Mouse (Mus musculus): ENCODE data around the gene Dhx16. TPM values are rescaled to one million over a fixed set of nuclear protein-coding genes. Genes with fewer than 3 reads are reported as not detected.

The Dhx16 gene
- polyA plus RNA-seq, 1 experiment: 64.3 TPM

DNA sequence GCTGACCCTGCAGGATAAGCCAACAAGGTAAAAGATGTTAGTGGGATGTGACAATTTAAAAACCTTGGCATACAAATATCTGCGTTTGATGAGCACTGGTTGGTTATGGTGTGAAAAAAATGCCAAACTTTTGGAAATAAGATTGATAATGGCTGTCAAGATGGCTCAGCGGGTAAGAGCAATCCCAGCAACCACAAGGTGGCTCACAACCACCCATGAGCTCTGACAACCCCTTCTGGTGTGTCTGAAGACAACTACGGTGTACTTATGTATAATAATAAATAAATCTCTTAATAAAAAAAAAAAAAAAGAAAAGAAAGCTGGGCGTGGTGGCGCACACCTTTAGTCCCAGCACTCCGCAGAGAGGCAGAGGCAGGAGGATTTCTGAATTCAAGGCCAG, 35.4 kb downstream of the Dhx16 start:
- Histone ChIP-seq H3K27ac (ENCODE audit: insufficient read depth, low read depth, low read length) (peak overlapping the region; percentile 51; the same call in 1 of the 2 replicates), H3K27me3 (ENCODE audit: control insufficient read depth, insufficient read depth, low read length) (no peaks in the 10 kb centered on the region), H3K4me3 (ENCODE audit: low read depth, low read length) (no peak overlapping the region; the same call in 1 of the 2 replicates), H3K36me3 (ENCODE audit: control insufficient read depth, insufficient read depth, low read length) (peaks cover 34% of the 10 kb centered on the region), H3K4me1 (ENCODE audit: control insufficient read depth, insufficient read depth, insufficient read length, low read length) (peaks cover 9% of the 10 kb centered on the region)
- TF ChIP-seq CTCF (IDR thresholded peaks at IDR 0.05; ENCODE audit: extremely low read depth, insufficient read length, insufficient replicate concordance, low read depth, low read length) (peak; percentile 10; the same call in 1 of the 2 replicates), POLR2A (IDR thresholded peaks at IDR 0.05; ENCODE audit: low read depth, low read length) (no peak)
- 62% methylated on average over 6 of the region's 6 CpGs for WGBS

DNA sequence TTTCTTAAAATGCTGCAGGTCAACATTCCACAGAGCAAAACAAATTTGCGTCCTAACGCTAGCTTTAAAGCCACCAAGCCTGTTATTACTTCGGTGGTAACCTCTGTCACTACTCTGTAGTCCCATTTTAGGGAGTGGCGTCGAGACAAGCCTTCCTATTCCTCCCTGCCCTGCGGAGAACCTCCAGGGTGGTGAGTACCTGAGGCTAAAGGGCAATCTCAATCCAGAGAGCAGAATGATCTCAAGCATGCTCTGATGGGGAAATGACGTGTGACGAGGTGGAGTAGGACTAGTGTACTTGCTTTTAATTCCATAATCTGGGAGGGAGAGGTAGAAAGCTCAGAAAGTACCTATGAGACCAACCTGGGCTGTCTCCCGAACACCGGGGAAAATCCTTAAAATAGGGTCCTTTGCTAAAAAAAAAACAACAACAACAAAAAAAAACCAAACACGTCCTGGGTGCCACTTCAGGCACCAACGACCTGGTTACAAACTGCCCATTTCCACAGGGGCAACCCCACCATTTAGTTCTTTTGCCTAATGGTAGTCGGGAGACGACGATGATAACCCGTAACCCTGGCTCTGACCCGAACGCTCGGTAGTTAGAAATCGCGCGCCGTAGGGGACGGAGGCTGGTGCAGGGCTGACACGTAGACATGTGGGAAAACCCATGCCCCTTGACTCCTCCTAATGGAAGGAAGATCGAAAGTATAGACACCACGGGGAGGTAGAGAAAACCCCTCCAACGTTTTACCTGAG, 36.1 kb downstream of the Dhx16 start:
- H3K4me1 ChIP-seq (ENCODE audit: control insufficient read depth, insufficient read depth, insufficient read length, low read length): peaks cover 7% of the 10 kb centered on the region
- WGBS: under 1% methylated on average over 28 of the region's 28 CpGs
- H3K36me3 ChIP-seq (ENCODE audit: control insufficient read depth, insufficient read depth, low read length): peaks cover 34% of the 10 kb centered on the region
- no peaks in the 10 kb centered on the region for H3K27me3 ChIP-seq (ENCODE audit: control insufficient read depth, insufficient read depth, low read length)
- H3K27ac ChIP-seq (ENCODE audit: insufficient read depth, low read depth, low read length): peak overlapping the region; percentile 51
- H3K4me3 ChIP-seq (ENCODE audit: low read depth, low read length): peak overlapping the region; percentile 68
- TF ChIP-seq POLR2A (IDR thresholded peaks at IDR 0.05; ENCODE audit: low read depth, low read length) (no peak), CTCF (IDR thresholded peaks at IDR 0.05; ENCODE audit: extremely low read depth, insufficient read length, insufficient replicate concordance, low read depth, low read length) (peak; percentile 34; the same call in 1 of the 2 replicates)

DNA sequence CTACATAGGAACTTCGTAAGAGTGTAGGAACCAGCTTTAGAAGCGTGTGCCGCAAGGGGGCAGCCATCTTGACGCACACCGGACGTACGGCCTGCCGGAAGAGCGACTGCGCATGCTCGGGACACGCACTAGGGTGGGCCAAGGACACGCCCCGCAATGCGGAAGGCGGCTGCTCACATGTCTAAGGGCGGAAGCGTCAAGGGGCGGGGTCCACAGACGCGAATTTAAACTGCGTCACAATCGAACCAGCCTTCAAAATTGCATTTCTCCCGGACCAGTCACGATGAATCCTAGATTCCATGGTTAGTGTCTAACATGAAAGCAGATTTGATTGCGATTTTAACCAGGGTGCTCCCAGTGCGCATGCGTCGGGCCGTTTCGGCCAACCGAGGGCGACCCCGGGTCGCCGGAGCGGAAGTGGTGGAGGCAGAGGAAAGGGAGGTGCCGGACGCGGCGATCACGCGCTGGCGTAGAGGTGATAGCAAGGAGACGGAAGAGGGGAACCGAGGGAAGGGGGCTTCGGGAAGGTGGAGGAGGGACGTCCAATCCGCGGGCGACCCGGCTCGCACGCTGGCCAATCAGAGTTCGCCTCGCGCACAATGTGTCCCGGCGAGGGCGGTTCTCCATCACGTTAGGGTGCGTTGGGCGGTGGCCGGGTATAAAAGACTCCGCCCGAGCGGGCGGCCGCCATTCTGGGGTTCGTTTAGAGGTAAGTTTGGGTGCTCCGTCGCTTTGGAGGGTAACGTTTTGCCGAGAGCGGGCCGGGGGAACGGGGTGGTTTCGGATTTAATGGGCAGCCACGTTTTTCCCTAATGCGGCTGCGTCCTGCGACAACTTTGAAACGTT, 36.9 kb downstream of the Dhx16 start, which contains the start of the genes Mrps18b and Ppp1r10:
Gene Mrps18b (minus strand): TSS at position 93 of the 846 bp plus-strand sequence.
Gene Ppp1r10 (plus strand): TSS at position 138 of the 846 bp plus-strand sequence.
- peak within 1 kb of the TSS; percentile 81 for H3K4me3 ChIP-seq (ENCODE audit: low read depth, low read length)
- no peaks in the 10 kb centered on the region for H3K27me3 ChIP-seq (ENCODE audit: control insufficient read depth, insufficient read depth, low read length)
- H3K4me1 ChIP-seq (ENCODE audit: control insufficient read depth, insufficient read depth, insufficient read length, low read length): peaks cover 9% of the 10 kb centered on the region
- H3K27ac ChIP-seq (ENCODE audit: insufficient read depth, low read depth, low read length): peak within 1 kb of the TSS; percentile 97
- peaks cover 28% of the 10 kb centered on the region for H3K36me3 ChIP-seq (ENCODE audit: control insufficient read depth, insufficient read depth, low read length)
- under 1% methylated on average over 83 of the region's 83 CpGs for WGBS
- no peak for TF ChIP-seq CTCF (IDR thresholded peaks at IDR 0.05; ENCODE audit: extremely low read depth, insufficient read length, insufficient replicate concordance, low read depth, low read length)
- TF ChIP-seq POLR2A (IDR thresholded peaks at IDR 0.05; ENCODE audit: low read depth, low read length): peak; percentile 100

DNA sequence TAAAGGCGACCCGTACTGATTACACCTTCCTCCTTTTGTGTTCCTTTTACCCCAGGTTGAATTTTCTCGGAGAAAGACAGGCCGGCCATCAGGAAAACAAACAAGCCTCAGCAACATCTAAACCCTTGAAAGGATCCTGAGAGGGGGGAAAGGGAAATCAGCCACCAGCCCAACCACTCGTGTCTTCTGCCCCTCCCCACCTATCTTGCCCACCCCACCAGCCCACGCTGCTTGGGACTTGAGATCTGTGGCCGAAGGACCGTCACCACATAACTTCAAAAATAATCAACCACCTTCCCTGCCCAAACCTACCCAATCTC, 37.5 kb downstream of the Dhx16 start:
- H3K27me3 ChIP-seq (ENCODE audit: control insufficient read depth, insufficient read depth, low read length): no peaks in the 10 kb centered on the region
- peak overlapping the region; percentile 81 for H3K4me3 ChIP-seq (ENCODE audit: low read depth, low read length)
- peak overlapping the region; percentile 97 for H3K27ac ChIP-seq (ENCODE audit: insufficient read depth, low read depth, low read length)
- no peak for TF ChIP-seq CTCF (IDR thresholded peaks at IDR 0.05; ENCODE audit: extremely low read depth, insufficient read length, insufficient replicate concordance, low read depth, low read length)
- H3K36me3 ChIP-seq (ENCODE audit: control insufficient read depth, insufficient read depth, low read length): peaks cover 28% of the 10 kb centered on the region
- WGBS: under 1% methylated on average over 8 of the region's 8 CpGs
- peaks cover 12% of the 10 kb centered on the region for H3K4me1 ChIP-seq (ENCODE audit: control insufficient read depth, insufficient read depth, insufficient read length, low read length)

DNA sequence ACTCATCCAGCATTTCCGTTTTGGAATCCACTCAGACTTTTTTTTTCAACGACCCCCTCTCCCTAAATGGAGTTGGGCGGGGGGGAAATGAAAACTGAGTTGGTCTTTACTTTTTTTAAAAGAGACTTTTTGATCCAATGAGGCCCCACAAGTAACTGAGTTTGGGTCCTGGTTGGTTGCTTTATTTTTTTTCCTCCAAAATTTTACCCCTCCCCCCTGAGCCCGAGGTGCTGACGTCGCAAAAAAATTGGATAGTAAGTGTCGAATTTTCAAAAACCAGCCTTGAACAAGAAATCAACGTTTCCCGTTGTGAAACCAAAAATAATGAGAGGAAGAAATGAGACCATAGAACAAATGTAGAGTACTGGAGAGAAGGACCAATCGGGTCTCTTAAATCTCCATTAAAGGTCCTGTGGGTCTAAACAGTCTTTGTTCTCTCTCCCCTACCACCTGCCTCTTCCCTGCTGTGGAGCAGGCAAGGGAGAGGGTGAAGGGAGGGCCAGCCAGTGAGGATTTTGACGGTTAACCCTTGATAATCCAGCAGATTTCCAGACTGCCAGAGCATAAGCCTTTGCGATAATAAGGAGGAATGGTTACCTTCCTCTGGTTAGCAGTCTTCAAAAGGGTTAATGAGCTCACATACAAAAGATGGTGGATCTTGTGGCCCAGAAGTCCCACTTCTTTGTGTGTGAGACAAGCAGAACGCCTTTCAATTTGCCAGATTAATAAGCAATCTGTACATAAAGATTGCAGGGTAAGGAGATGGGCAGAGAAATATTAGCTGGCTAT, 38.0 kb downstream of the Dhx16 start:
- Histone ChIP-seq H3K36me3 (ENCODE audit: control insufficient read depth, insufficient read depth, low read length) (peaks cover 23% of the 10 kb centered on the region), H3K4me3 (ENCODE audit: low read depth, low read length) (peak overlapping the region; percentile 81), H3K4me1 (ENCODE audit: control insufficient read depth, insufficient read depth, insufficient read length, low read length) (peaks cover 17% of the 10 kb centered on the region), H3K27me3 (ENCODE audit: control insufficient read depth, insufficient read depth, low read length) (no peaks in the 10 kb centered on the region), H3K27ac (ENCODE audit: insufficient read depth, low read depth, low read length) (peak overlapping the region; percentile 97)
- under 1% methylated on average over 13 of the region's 13 CpGs for WGBS
- TF ChIP-seq POLR2A (IDR thresholded peaks at IDR 0.05; ENCODE audit: low read depth, low read length): peak; percentile 38
- no peak for TF ChIP-seq CTCF (IDR thresholded peaks at IDR 0.05; ENCODE audit: extremely low read depth, insufficient read length, insufficient replicate concordance, low read depth, low read length)

DNA sequence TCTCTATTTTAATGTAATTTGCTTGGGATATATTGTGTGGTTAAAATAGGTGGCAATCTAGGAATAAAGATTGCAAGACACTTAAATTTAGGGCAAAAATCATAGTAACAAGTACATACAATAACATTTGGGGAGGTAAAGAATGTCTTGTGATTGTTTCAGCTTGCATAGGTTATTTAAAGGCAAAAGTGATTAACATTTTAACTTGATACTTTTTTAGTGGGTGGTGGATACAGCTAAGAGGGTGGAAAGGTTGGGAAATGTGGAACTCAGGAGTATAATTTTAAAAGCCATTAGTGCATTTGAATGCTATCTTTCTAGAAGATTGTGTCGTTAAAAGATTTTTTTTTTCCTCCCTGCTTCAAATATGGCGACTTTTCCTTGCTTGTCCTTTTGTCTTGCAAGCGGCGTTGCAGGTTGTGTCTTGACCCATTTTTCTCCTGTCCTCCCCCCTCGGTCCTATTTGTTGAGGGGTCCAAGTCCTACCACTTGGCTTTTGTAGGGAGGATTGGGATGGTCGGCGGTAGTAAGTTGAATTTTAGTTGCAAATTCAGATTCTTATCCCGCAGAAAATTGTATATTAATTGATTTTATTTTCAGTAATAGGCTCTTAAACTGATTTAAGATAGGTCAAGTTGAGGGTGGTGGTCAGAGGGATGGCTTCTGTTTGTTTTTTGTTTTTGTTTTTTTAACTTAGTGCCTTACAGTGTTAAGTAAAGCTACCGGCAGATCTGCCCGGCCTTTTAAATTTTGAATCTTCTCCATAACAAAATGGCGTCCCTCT, 38.8 kb downstream of the Dhx16 start:
- H3K4me3 ChIP-seq (ENCODE audit: low read depth, low read length): peak overlapping the region; percentile 77
- H3K27me3 ChIP-seq (ENCODE audit: control insufficient read depth, insufficient read depth, low read length): no peaks in the 10 kb centered on the region
- peak overlapping the region; percentile 99 for H3K27ac ChIP-seq (ENCODE audit: insufficient read depth, low read depth, low read length)
- peaks cover 22% of the 10 kb centered on the region for H3K36me3 ChIP-seq (ENCODE audit: control insufficient read depth, insufficient read depth, low read length)
- peaks cover 18% of the 10 kb centered on the region for H3K4me1 ChIP-seq (ENCODE audit: control insufficient read depth, insufficient read depth, insufficient read length, low read length)
- no peak for TF ChIP-seq POLR2A (IDR thresholded peaks at IDR 0.05; ENCODE audit: low read depth, low read length)
- no peak for TF ChIP-seq CTCF (IDR thresholded peaks at IDR 0.05; ENCODE audit: extremely low read depth, insufficient read length, insufficient replicate concordance, low read depth, low read length)
- under 1% methylated on average over 11 of the region's 11 CpGs for whole genome bisulfite sequencing

Data from small intestine, adult 2 months (tissue).